Mouse (Mus musculus): ENCODE data around the gene Gm21518. TPM values are rescaled to one million over a fixed set of nuclear protein-coding genes. Genes with fewer than 3 reads are reported as not detected.

Gene Gm21518
- polyA plus RNA-seq (2012; rRNA removed) = not detected in 2 replicates

DNA sequence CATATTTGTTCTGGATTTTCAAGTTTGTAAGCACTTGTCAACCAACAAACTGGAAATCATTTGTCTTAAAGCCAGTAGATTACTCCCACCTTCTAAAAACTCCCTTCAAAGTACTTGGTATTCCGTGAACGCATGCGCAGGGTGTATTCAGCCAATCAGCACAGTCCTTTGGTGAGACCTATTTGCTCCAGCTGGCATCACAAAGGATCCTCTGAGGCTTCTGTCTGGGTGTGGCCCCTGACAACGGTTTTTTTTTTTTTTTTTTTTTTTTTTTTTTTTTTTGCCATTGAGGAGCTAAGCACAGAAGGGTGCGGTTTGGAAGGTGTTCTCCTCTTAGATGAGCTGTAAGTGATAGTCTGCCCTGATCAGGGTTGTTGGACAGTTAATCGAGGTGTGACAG lies at the start of gene Gm21518:
Gene Gm21518, plus strand, starts transcription at position 301 of the 400 bp plus-strand sequence.

All from liver, embryonic 18 days (tissue).